Comparison of ENCODE assay signal across 8 mouse cellular contexts in genomic region chr8:103230741-103231475, GRCm38 (mm10).
DNase-seq lines count a peak whose midpoint lies in the region; ATAC-seq lines count a peak whose summit lies in the region.
"Had no signal": no experiment of that assay in that cellular context is flagged by ENCODE, and none has a peak within 500 bp of the region (broad histone marks: within the 10 kb centered on the region; RNA-seq: fewer than 3 reads in every experiment).

No protein-coding gene starts in this region.

- H3K9me3 ChIP-seq in midbrain, embryonic 10.5 days (replicated peaks), result no peaks in the 10 kb centered on the region
- no peaks in the 10 kb centered on the region for H3K9me3 ChIP-seq in midbrain, embryonic 15.5 days
- no peaks in the 10 kb centered on the region for H3K9me3 ChIP-seq in stomach, embryonic 16.5 days (replicated peaks; ENCODE audit: control insufficient read depth, low read length)
- H3K9me3 ChIP-seq in hindbrain, embryonic 10.5 days, result no peaks in the 10 kb centered on the region

- 0 out of 2 replicates have a peak overlapping the region, but pooled peaks have one; percentile 40 for H3K27ac ChIP-seq in midbrain, embryonic 10.5 days (replicated peaks)
- H3K27ac ChIP-seq in midbrain, embryonic 15.5 days, result no peak overlapping the region
- H3K27ac ChIP-seq in stomach, embryonic 16.5 days (ENCODE audit: low read length), result peak overlapping the region; percentile 73
- H3K27ac ChIP-seq in hindbrain, embryonic 10.5 days, result no peak overlapping the region

- H3K27me3 ChIP-seq in midbrain, embryonic 10.5 days (ENCODE audit: low read depth, poor library complexity, severe bottlenecking), result no peaks in the 10 kb centered on the region
- no peaks in the 10 kb centered on the region for H3K27me3 ChIP-seq in midbrain, embryonic 15.5 days (replicated peaks)
- H3K27me3 ChIP-seq in stomach, embryonic 16.5 days (ENCODE audit: control insufficient read depth, insufficient read depth, low read length), result no peaks in the 10 kb centered on the region
- H3K27me3 ChIP-seq in hindbrain, embryonic 10.5 days (ENCODE audit: insufficient read depth, poor library complexity, severe bottlenecking), result no peaks in the 10 kb centered on the region

- H3K4me1 ChIP-seq in midbrain, embryonic 10.5 days, result no peaks in the 10 kb centered on the region
- no peaks in the 10 kb centered on the region for H3K4me1 ChIP-seq in midbrain, embryonic 15.5 days
- peaks cover 6% of the 10 kb centered on the region for H3K4me1 ChIP-seq in stomach, embryonic 16.5 days (ENCODE audit: control insufficient read depth, insufficient read depth, low read length)
- peaks cover 3% of the 10 kb centered on the region; the same call in 1 of the 2 replicates for H3K4me1 ChIP-seq in hindbrain, embryonic 10.5 days (replicated peaks)

- WGBS in midbrain, embryonic 10.5 days, result 72% methylated on average over 9 of the region's 9 CpGs
- 68% methylated on average over 9 of the region's 9 CpGs for WGBS in midbrain, embryonic 15.5 days
- 39% methylated on average over 9 of the region's 9 CpGs for WGBS in stomach, embryonic 16.5 days
- WGBS in hindbrain, embryonic 10.5 days, result 60% methylated on average over 9 of the region's 9 CpGs

- DNase-seq in midbrain, embryonic 10.5 days (ENCODE audit: low spot score), result no peak
- DNase-seq in heart, adult 8-10 months (ENCODE audit: low spot score), result peak; percentile 3
- DNase-seq in kidney, adult 18-20 months, result peak; percentile 5
- DNase-seq in hindbrain, embryonic 10.5 days (ENCODE audit: low spot score), result no peak
- DNase-seq: midbrain, embryonic 14.5 days had no signal

- H3K36me3 ChIP-seq in midbrain, embryonic 10.5 days, result no peaks in the 10 kb centered on the region
- H3K36me3 ChIP-seq in midbrain, embryonic 15.5 days (replicated peaks), result no peaks in the 10 kb centered on the region
- H3K36me3 ChIP-seq in stomach, embryonic 16.5 days (ENCODE audit: control insufficient read depth, insufficient read depth, low read length), result no peaks in the 10 kb centered on the region
- no peaks in the 10 kb centered on the region for H3K36me3 ChIP-seq in hindbrain, embryonic 10.5 days

- no peak overlapping the region for H3K4me2 ChIP-seq in midbrain, embryonic 15.5 days
- no peak overlapping the region for H3K4me2 ChIP-seq in stomach, embryonic 16.5 days (ENCODE audit: low read depth, low read length)

- ATAC-seq in midbrain, embryonic 15.5 days (replicated peaks), result no peak
- no peak for ATAC-seq in stomach, embryonic 16.5 days (ENCODE audit: insufficient read depth, low FRiP score)
- no peak for ATAC-seq in cerebellum, adult (ENCODE audit: insufficient number of reproducible peaks, low FRiP score, low TSS enrichment)

- H3K9ac ChIP-seq in midbrain, embryonic 15.5 days, result no peak overlapping the region
- H3K9ac ChIP-seq in stomach, embryonic 16.5 days (ENCODE audit: low read length), result no peak overlapping the region

- no peak overlapping the region for H3K4me3 ChIP-seq in midbrain, embryonic 10.5 days
- no peak overlapping the region for H3K4me3 ChIP-seq in midbrain, embryonic 15.5 days
- no peak overlapping the region for H3K4me3 ChIP-seq in stomach, embryonic 16.5 days (replicated peaks; ENCODE audit: low read length)
- H3K4me3 ChIP-seq in hindbrain, embryonic 10.5 days, result no peak overlapping the region

Comparison
In these comparisons a context has a peak if more than half of its experiments do, and no peak if none do; other contexts are left out.
1. H3K27ac ChIP-seq: peak in midbrain, embryonic 10.5 days (single experiment) and stomach, embryonic 16.5 days (single experiment); none in midbrain, embryonic 15.5 days (single experiment) and hindbrain, embryonic 10.5 days (single experiment).
2. DNase-seq: peak in heart, adult 8-10 months (single experiment) and kidney, adult 18-20 months (single experiment); none in midbrain, embryonic 10.5 days (single experiment) and hindbrain, embryonic 10.5 days (single experiment).